Mouse (Mus musculus) hindbrain, embryonic 15.5 days (tissue): ENCODE results near the gene Prrt4. TPM values are rescaled to one million over a fixed set of nuclear protein-coding genes. Genes with fewer than 3 reads are reported as not detected.

ENCODE experiments used
- ATAC-seq: fragments of 200-750 bp; cut with Nextera tagmentation; 2 replicates; pipeline ENCODE4 v1.8.0; 2017; ENCODE audit warnings: low read depth, moderate number of reproducible peaks, moderate TSS enrichment; ENCODE audit not compliant: low FRiP score
- H3K27ac ChIP-seq: fragments of 300-500 bp; sonication (generic); replicated peaks from 2 replicates; pipeline ENCODE4 v1.5.1; 2015; ENCODE audit warnings: mild to moderate bottlenecking, inconsistent platforms
- H3K27me3 ChIP-seq: fragments of 300-500 bp; sonication (generic); 2 replicates; pipeline ENCODE4 v1.6.1; 2015; ENCODE audit warnings: control low read depth, inconsistent platforms
- H3K36me3 ChIP-seq: fragments of 300-500 bp; sonication (generic); 2 replicates; pipeline ENCODE4 v1.6.1; 2015; ENCODE audit warnings: control low read depth, inconsistent platforms
- H3K4me1 ChIP-seq: fragments of 300-500 bp; sonication (generic); replicated peaks from 2 replicates; pipeline ENCODE4 v1.6.1; 2015; ENCODE audit warnings: control low read depth, inconsistent platforms
- H3K4me2 ChIP-seq: fragments of 300-500 bp; sonication (generic); 2 replicates; pipeline ENCODE4 v1.6.1; 2015; ENCODE audit warnings: moderate library complexity, mild to moderate bottlenecking, inconsistent platforms
- H3K4me3 ChIP-seq: fragments of 300-500 bp; sonication (generic); 2 replicates; pipeline ENCODE4 v1.5.1; 2015; ENCODE audit warnings: mild to moderate bottlenecking, inconsistent platforms
- H3K9ac ChIP-seq: fragments of 300-500 bp; sonication (generic); 2 replicates; pipeline ENCODE4 v1.6.1; 2015; ENCODE audit warnings: inconsistent platforms
- H3K9me3 ChIP-seq: fragments of 300-500 bp; sonication (generic); 2 replicates; pipeline ENCODE4 v1.6.1; 2016; ENCODE audit warnings: control low read depth, inconsistent platforms
- WGBS: fragments of 180-500 bp; shearing (Covaris S2); methylation state at CpG from one replicate; pipeline ENCODE4 v1.1.7; 2015; 5-methylcytosine and 5-hydroxymethylcytosine counted together
- polyA plus RNA-seq: library from polyadenylated mRNA; unstranded; fragments of >200 nt; fragmentation: Nextera tagmentation; extraction: Ambion mirVana; gene quantifications from 2 replicates; pipeline ENCODE4 v1.2.1, GENCODE M21; 2015

The Prrt4 gene
- polyA plus RNA-seq, 1 experiment from 2014 or later, result 13.6 TPM

- H3K4me3 ChIP-seq, result no peak overlapping the region
- no peak for ATAC-seq
- no peak overlapping the region for H3K27ac ChIP-seq
- H3K9ac ChIP-seq, result no peak overlapping the region
- 80% methylated on average over 5 of the region's 5 CpGs for WGBS
- H3K9me3 ChIP-seq, result no peaks in the 10 kb centered on the region
- H3K36me3 ChIP-seq, result 0 out of 2 replicates have a peak, but pooled peaks cover 2% of the 10 kb centered on the region
- peaks cover 14% of the 10 kb centered on the region for H3K4me1 ChIP-seq
- H3K27me3 ChIP-seq, result no peaks in the 10 kb centered on the region
- no peak overlapping the region for H3K4me2 ChIP-seq
Measured at GRCm38 (mm10) chr6:29195846-29196698, 16.7 kb upstream of the Prrt4 start.

- no peaks in the 10 kb centered on the region for H3K36me3 ChIP-seq
- H3K4me3 ChIP-seq, result no peak overlapping the region
- WGBS, result 79% methylated on average over 5 of the region's 5 CpGs
- H3K9me3 ChIP-seq, result no peaks in the 10 kb centered on the region
- H3K9ac ChIP-seq, result no peak overlapping the region
- no peak overlapping the region for H3K27ac ChIP-seq
- no peak overlapping the region for H3K4me2 ChIP-seq
- H3K27me3 ChIP-seq, result no peaks in the 10 kb centered on the region
- no peak for ATAC-seq
- H3K4me1 ChIP-seq, result peaks cover 14% of the 10 kb centered on the region
Measured at GRCm38 (mm10) chr6:29195146-29195545, 15.8 kb upstream of the Prrt4 start.

GRCm38 (mm10) chr6:29193961-29194750, 14.8 kb upstream of the Prrt4 start:
- ATAC-seq, result no peak
- Histone ChIP-seq H3K9me3 (no peaks in the 10 kb centered on the region), H3K36me3 (no peaks in the 10 kb centered on the region), H3K27ac (no peak overlapping the region), H3K4me2 (no peak overlapping the region), H3K27me3 (no peaks in the 10 kb centered on the region), H3K4me3 (no peak overlapping the region), H3K4me1 (peaks cover 14% of the 10 kb centered on the region), H3K9ac (no peak overlapping the region)
- 78% methylated on average over 15 of the region's 15 CpGs for WGBS

- 74% methylated on average over 1 of the region's 1 CpGs for WGBS
- Histone ChIP-seq H3K4me2 (no peak overlapping the region), H3K9ac (no peak overlapping the region), H3K4me1 (no peaks in the 10 kb centered on the region), H3K4me3 (no peak overlapping the region), H3K36me3 (no peaks in the 10 kb centered on the region), H3K9me3 (no peaks in the 10 kb centered on the region), H3K27ac (no peak overlapping the region), H3K27me3 (no peaks in the 10 kb centered on the region)
- no peak for ATAC-seq
Measured at GRCm38 (mm10) chr6:29187936-29188335, 8.6 kb upstream of the Prrt4 start.

- 45% methylated on average over 8 of the region's 8 CpGs for WGBS
- no peak for ATAC-seq
- H3K27me3 ChIP-seq, result peaks cover 3% of the 10 kb centered on the region; the same call in 1 of the 2 replicates
- H3K4me2 ChIP-seq, result peak overlapping the region; percentile 89
- peak overlapping the region; percentile 69 for H3K4me3 ChIP-seq
- peak overlapping the region; percentile 88 for H3K9ac ChIP-seq
- peak overlapping the region; percentile 93 for H3K27ac ChIP-seq
- H3K36me3 ChIP-seq, result no peaks in the 10 kb centered on the region; the same call in 1 of the 2 replicates
- H3K9me3 ChIP-seq, result no peaks in the 10 kb centered on the region
- peaks cover 19% of the 10 kb centered on the region for H3K4me1 ChIP-seq
Measured at GRCm38 (mm10) chr6:29179843-29180242, 459 bp upstream of the Prrt4 start.

GRCm38 (mm10) chr6:29177901-29178879, 1.2 kb downstream of the Prrt4 start:
- Histone ChIP-seq H3K9ac (peak overlapping the region; percentile 88), H3K9me3 (no peaks in the 10 kb centered on the region), H3K4me1 (peaks cover 19% of the 10 kb centered on the region), H3K36me3 (no peaks in the 10 kb centered on the region; the same call in 1 of the 2 replicates), H3K27me3 (peaks cover 6% of the 10 kb centered on the region), H3K27ac (peak overlapping the region; percentile 93), H3K4me2 (peak overlapping the region; percentile 89), H3K4me3 (peak overlapping the region; percentile 69)
- peak; percentile 57 for ATAC-seq
- WGBS, result 14% methylated on average over 15 of the region's 17 CpGs

- H3K27ac ChIP-seq, result no peak overlapping the region
- H3K9ac ChIP-seq, result no peak overlapping the region
- no peak overlapping the region for H3K4me3 ChIP-seq
- 72% methylated on average over 3 of the region's 3 CpGs for WGBS
- H3K27me3 ChIP-seq, result peaks cover 16% of the 10 kb centered on the region
- H3K36me3 ChIP-seq, result no peaks in the 10 kb centered on the region; the same call in 1 of the 2 replicates
- H3K9me3 ChIP-seq, result no peaks in the 10 kb centered on the region
- no peak for ATAC-seq
- no peak overlapping the region for H3K4me2 ChIP-seq
- peaks cover 32% of the 10 kb centered on the region for H3K4me1 ChIP-seq
Measured at GRCm38 (mm10) chr6:29175113-29175512, 4.3 kb downstream of the Prrt4 start.

GRCm38 (mm10) chr6:29174368-29174767, 5.0 kb downstream of the Prrt4 start:
- 32% methylated on average over 7 of the region's 7 CpGs for WGBS
- Histone ChIP-seq H3K27me3 (peaks cover 21% of the 10 kb centered on the region), H3K36me3 (no peaks in the 10 kb centered on the region; the same call in 1 of the 2 replicates), H3K9me3 (no peaks in the 10 kb centered on the region), H3K4me2 (no peak overlapping the region), H3K4me3 (no peak overlapping the region), H3K27ac (no peak overlapping the region), H3K4me1 (peaks cover 32% of the 10 kb centered on the region), H3K9ac (no peak overlapping the region)
- no peak for ATAC-seq

GRCm38 (mm10) chr6:29170952-29171388, 8.4 kb downstream of the Prrt4 start:
- no peaks in the 10 kb centered on the region for H3K36me3 ChIP-seq
- WGBS, result 1% methylated on average over 38 of the region's 40 CpGs
- peaks cover 24% of the 10 kb centered on the region for H3K4me1 ChIP-seq
- ATAC-seq, result peak; percentile 55
- no peaks in the 10 kb centered on the region for H3K9me3 ChIP-seq
- peaks cover 30% of the 10 kb centered on the region for H3K27me3 ChIP-seq
- H3K9ac ChIP-seq, result peak overlapping the region; percentile 46
- H3K4me3 ChIP-seq, result peak overlapping the region; percentile 41
- H3K4me2 ChIP-seq, result peak overlapping the region; percentile 90
- no peak overlapping the region for H3K27ac ChIP-seq

- 2% methylated on average over 63 of the region's 63 CpGs for WGBS
- H3K4me2 ChIP-seq, result peak overlapping the region; percentile 90
- no peaks in the 10 kb centered on the region for H3K9me3 ChIP-seq
- H3K4me1 ChIP-seq, result peaks cover 24% of the 10 kb centered on the region
- H3K4me3 ChIP-seq, result peak overlapping the region; percentile 41
- no peak overlapping the region for H3K27ac ChIP-seq
- H3K27me3 ChIP-seq, result peaks cover 30% of the 10 kb centered on the region
- ATAC-seq, result peak; percentile 60
- H3K9ac ChIP-seq, result peak overlapping the region; percentile 46
- H3K36me3 ChIP-seq, result no peaks in the 10 kb centered on the region
Measured at GRCm38 (mm10) chr6:29170063-29170921, 9.1 kb downstream of the Prrt4 start.
